Mouse (Mus musculus) ovary, postnatal 36 days (tissue): ENCODE results near the gene Ccl25.
A peak's percentile ranks its signal among the peaks of the same experiment; 100 is the strongest.
"Not testable (repeated sequence)": the region's sequence is repeated elsewhere in the genome, so short reads cannot be mapped to it uniquely, and the experiment has no call there.

ENCODE experiments used
- DNase-seq: peaks from one replicate; pipeline ENCODE4 v3.0.0; 2022; ENCODE audit warnings: low spot score, mixed read lengths

Ccl25 gene

DNA sequence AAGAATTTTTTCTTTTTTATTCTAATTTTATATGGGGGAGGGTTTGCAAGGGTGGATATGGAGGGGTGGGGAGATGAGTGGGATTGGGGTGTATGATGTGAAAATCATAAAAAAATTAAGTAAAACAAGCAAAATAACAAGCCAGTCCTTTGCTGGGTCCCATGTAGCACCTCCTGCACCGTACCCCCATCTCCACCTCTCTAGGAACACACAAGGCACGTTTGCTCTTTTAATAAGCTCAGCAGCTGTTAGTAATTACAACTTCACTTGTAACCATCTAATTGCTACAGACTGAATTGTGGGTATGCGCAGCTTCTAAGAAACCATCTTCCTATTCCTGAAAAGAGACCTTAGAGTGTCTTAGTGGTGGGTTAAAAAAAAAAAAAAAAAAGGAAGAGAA lies 15.2 kb downstream of the Ccl25 start:
- no peak for DNase-seq

DNA sequence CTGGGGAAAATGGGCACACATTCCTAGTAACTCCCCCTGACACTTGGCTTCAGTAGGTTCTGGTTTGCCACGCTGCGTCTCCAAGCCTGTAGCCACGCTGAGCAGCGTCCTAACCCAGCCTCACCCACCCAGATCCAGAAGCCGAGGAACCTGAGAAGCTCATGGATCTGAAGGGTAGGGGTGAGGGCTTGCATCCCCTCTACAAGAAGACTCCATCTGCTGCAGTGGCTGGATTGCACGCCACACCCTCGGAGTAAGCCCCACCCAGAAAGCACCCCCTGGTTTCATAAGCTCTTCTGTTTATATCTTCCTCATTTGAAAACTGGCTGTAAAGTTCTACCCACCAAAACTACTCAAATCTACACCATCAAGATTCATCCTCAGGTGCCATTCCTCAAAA lies 22.7 kb downstream of the Ccl25 start:
- no peak for DNase-seq

DNA sequence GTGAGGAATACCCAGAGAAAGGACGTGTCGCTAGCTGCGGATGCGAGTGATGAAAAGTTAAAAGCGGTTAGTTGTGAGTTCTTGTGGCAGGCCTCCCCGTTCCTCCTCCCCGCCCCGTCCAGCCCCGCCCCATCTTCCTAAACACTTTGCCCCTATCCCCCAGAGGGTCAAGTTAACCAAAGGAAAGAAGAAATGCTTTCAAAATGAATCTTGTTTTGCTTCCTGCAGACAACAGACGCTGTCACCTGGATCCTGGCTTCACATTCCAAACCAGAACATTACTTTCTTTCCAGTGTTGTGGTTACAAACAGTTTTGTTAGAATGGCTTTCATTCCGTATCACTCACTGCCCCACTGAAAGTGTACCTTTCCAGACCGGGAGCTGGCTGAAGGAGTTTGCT lies 23.3 kb downstream of the Ccl25 start:
- DNase-seq, result no peak

DNA sequence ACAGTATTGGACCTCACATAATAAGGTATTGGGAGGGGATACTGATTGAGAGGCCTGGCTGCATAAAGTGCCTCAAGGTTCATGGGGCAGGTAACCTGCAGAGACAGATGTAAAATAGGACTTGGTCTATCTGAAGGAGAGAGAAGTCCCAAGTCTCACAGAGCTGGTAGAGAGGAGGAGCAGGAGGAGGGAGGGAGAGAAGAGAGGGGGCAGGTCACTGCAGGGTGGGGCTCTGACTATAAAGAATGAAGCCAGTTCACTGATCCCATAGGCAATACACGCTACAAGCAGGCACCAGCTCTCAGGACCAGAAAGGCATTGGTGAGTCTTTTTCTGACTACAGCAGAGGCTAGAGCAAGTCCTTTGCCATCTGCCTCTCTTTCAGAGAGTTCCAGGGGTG lies 24.3 kb downstream of the Ccl25 start:
- DNase-seq, result no peak

DNA sequence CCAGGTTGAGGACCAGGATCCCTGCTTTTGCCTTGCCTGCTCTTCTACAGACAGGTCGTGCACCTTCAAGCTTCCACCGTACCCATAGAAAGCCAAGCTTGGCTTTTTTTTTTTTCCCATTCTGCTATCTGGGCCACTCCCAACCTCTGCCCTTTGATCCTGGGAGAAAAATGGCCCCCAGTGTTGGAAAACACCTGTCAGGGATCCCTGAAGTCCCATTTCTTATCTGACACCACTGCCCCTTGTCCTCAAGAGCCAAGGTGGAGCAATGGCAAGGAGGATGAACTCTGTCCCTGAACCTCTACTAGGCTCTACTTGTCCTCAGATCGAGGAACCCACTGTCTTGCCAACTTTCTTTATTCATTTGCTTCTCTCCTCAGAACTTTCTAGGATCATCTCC lies 25.6 kb downstream of the Ccl25 start:
- DNase-seq, result no peak

DNA sequence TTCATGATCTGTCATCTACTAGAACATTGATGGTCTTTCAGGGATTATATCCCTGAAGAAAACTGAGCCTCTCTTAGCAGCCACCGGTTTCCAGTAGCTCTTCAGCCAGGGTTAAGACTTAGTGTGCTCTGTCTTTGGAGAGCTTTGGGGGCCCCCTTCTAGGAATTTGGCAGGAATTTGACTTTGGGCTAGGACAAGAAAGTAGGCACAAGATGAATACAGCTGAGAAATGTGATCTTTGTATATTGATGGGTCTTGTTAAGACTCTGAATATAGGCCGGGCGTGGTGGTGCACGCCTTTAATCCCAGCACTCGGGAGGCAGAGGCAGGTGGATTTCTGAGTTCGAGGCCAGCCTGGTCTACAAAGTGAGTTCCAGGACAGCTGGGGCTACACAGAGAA lies 27.6 kb downstream of the Ccl25 start:
- DNase-seq, result not testable (repeated sequence)

DNA sequence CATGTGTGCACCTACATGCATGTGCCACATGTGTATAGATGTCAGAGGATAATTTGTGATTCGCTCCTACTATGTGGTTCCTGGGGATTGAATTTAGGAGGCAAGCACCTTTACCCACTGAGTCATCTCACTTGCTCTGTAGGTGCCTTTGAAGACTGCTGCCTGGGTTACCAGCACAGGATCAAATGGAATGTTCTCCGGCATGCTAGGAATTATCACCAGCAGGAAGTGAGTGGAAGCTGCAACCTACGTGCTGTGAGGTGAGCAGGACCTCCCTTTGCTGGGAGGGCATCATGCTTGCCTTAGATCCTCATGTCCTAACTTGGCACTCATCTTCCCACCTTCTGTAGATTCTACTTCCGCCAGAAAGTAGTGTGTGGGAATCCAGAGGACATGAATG lies 28.7 kb downstream of the Ccl25 start:
- no peak for DNase-seq

DNA sequence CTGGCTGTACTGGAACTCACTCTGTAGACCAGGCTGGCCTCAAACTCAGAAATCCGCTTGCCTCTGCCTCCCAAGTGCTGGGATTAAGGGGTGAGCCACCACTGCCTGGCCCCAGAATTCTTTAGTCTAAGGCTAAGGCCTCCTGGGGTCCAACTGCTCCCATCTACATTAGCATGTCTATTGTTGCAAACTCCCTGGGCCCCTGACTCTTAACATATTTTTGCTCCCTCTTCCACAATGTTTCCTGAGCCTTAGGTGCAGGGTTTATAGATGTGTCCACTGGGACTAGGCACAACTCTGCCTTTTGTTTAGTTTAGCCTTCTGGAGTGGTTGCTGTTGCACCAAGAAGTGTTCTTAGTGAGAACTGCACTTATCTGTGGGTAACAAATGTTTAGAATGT lies 29.5 kb downstream of the Ccl25 start:
- no peak for DNase-seq

DNA sequence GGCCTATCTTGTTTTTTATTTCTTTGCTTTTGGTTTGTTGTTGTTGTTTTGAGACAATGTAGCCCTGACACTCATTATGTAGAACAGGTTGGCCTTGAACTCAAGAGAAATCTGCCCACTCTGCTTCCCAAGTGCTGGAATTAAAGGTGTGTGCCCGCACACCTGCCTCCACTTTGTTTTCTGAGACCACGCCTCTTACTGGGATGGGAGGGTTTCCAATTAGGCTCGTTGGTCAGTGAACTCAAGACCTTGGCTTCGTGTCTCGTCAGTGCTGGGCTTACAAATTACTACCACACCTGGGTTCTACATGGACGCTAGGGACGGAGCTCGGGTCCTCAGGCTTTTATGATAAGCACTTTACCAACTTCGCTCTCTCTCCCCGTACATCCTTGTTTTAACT lies 30.4 kb downstream of the Ccl25 start:
- DNase-seq, result no peak

DNA sequence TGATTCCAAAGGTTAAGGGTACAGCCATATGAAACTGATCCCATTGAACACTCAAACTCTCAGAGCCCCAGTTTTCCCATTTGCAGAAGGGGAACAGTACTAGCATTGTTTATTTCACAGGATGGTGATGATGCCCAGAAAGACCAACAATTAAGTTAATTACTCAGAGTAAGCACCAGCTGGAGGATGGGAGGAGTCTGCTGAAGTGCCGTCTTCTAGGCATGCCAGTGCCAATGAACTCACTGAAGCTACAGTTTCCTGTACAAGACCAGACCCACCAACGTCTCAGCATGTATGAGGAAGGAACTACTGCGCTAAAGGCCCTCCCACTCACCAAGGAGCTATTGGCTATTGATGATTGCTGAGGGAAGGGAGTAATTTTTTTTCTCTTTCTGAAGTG lies 34.4 kb downstream of the Ccl25 start:
- DNase-seq, result no peak

DNA sequence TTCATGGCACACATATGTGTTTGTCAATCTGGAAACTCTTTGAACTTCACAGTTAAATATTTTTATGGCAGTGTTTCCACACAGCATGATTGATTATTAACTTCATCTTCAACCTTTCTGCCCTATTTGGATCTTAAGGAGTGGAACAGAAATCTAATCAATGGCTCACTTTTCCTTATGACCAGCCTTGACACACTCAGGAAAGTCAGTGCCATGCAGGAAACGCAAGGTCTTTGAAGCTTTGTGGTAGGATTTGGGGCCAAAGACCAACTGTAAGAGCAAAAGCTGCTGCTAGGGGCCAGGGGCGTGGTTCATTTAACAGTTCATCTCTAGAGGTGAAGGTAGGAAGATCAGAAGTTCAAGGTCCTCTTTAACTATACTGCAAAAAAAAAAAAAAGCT lies 35.9 kb downstream of the Ccl25 start:
- no peak for DNase-seq

DNA sequence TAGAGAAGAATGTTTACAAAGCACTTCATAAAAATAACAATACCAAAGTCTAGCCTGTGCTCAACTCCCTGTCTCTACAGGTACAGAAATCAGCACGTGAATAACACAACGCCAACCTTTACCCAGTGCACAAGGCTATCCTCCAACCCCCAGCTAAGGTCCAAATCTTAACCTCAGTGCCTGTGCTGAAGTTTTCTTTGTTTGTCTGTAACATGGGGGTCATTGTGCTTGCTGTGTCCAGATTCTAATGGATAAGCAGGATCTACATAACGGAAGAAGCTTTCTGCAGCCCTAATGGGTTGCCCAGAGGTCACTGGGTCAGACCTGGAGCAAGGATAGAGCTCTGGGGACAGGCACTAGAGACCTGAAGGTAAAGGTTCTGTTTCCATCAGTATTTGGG lies 41.2 kb downstream of the Ccl25 start:
- no peak for DNase-seq

DNA sequence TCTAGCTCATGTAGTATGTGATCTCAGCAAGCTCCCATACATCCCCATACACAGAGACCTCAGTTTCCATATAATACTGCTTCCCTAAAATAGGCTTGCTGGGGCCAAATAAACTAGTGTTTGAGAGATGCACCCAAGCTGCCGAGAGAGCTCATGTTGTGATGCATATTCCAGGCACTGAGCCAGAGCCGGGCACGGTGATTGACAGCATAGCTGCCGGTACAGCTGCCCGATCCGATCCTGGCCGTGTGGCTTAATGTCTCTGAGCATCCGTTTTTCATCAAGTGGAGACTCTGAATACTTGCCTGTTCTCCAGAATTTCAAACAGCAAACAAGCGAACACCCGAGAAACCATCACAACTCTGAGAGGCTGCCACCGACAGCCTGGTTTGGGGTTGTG lies 42.8 kb downstream of the Ccl25 start:
- no peak for DNase-seq

DNA sequence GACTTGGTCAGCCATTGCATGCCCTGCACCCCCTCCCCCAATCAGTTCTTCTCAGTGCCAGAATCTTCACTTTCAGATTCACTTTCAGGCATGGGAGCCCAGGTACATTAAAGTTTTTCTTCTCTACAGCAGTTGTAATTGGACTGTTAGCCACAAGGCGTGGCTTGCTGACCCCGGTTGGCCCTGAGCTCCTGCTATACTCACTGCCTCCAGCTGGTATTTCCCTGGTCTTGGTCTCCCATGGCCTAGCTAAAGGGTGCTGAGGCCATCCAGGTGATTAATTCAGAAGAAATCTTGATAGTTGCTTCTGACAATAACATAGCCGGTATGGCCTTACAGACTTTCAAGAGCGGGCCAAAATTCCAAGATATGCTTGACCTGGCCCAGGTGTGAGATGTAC lies 43.5 kb downstream of the Ccl25 start:
- no peak for DNase-seq

DNA sequence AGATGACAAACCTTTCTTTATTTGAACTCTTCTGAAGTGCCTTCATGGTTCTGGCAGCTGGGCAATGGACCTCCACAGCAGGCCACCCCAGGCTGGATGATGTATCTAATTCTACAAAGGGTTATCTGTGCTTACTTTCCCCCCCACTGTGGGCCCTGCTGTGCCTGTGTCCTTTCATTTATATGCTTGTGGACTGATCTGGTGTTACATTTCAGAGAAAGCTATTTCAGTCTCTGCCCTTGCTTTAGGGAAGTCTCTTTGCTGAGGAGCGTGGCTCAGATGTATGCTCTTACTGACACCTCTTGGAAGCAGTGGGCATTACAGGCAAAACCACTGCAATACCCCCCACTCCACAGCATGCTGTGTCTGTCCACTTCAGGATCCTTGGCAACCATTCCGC lies 45.1 kb downstream of the Ccl25 start:
- no peak for DNase-seq

DNA sequence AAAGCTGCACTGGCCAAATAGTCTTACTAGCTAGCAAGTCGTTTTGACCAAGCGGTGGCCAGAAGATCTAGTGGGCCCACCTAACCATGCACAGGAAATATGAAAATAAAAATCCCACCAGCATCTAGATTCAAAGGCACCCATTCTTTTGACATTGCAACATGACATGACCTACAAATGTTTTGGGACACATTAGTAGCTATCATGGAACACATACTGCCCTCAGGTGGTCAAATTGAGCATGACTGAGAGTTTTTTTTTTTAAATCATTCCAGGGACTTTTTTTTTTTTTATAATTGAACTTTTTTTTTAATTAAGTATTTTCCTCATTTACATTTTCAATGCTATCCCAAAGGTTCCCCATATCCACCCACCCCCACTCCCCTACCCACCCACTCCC lies 47.6 kb downstream of the Ccl25 start:
- no peak for DNase-seq

DNA sequence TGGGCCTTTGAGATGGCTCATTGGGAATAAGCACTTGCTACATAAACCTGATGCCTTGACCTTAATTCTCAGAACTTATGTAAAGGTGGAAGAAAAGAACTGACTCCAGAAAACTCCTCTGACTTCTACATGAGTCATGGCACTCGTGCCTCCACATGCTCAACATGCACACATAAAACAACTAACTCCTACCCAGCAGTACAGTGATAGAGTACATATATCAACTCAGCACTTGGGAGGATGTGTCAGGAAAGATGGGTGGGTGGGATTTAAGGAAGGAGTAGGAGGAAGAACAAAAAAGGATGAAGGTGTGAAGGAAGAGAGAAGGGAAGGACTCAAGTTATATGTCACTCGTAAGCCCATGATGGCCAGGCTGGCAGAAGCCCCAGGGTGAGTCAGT lies 76.4 kb downstream of the Ccl25 start:
- no peak for DNase-seq

DNA sequence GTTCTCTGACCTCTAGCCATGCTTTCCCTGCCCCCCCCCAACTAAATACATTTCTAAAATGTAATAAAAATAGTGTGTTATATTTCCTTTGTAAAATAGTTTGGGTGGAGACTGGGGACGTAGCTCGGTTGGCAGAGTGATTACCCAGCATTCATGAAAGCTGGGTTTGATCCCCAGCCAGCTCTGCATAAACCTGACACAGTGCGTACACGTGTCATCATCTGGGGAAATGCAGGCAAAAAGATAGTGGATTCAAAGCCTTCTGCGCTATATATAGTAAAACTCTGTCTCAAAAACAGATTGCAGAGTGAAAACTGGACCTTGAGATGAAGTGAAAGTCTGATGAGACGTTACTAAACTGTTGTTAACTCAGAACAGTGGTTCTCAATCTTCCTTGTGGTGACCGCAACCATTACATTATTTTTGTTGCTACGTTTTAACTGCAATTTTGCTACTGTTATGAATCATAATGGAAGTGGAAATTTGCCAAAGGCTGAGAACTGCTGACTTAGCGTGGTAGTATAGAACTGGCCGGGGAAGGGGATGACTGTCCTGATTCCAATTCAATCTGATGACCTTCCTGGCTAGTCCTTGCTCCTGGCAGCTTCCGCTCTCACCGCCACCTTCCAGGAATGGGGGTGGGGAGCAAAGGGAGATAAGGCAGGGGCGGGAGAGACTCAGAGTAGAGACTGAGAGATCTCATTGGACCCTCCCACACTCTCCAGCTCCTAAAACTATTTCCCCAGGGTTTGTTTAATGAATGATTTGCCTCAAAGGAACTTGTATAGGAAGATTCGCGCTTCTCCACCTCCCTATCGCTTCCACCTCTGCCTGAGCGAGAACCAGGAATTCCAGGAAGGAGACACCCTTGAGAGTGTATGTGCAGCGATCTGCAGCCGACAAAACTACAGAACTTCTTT lies 79.2 kb downstream of the Ccl25 start:
- peak; percentile 23 for DNase-seq

DNA sequence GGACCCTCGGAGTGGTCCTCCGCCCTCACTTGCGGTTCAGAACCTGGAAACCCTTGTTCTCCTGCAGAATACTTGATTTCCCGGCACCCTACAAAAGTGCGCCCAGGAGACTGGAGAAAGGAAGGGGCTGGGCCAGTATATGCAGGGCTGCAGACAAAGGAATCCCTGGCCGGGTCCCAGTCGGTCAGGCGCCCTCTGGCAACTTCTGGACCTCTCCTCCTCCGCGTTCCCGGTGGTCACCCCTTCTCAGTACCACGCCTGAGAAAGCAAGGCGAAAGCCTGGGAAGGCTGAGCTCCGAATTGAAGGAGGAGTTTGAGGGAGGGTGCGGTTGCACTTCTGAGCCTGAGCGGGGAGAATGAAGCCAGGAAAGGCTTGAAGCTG lies 79.9 kb downstream of the Ccl25 start:
- DNase-seq, result peak; percentile 40

DNA sequence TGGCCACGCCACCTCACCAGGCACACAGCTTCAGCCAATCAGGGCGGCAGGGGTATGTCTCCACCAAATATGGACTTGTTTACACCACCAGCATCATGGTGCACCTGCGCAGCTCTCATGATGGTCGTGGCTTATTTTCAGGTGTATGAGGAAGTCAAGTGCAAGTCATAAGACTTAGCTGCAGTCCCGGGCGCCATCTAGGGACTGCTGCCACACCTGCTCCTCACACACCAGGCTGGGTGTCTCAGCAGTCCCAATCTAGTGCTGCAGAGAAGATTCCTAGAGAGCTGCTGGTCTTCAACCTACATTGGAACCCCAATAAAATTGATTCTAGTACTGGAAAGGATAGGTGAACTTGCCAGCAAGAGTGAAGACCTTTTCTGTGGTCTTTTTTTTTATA lies 83.4 kb downstream of the Ccl25 start:
- not testable (repeated sequence) for DNase-seq
